Mouse (Mus musculus) ovary, adult 18-20 months (tissue): Measurements from ENCODE around the gene Bhmt.
"Not testable (repeated sequence)": the region's sequence is repeated elsewhere in the genome, so short reads cannot be mapped to it uniquely, and the experiment has no call there.

ENCODE experiments used
- DNase-seq: peaks from one replicate; pipeline ENCODE4 v3.0.0; 2022; ENCODE audit warnings: low spot score, mixed read lengths

The Bhmt gene

DNA sequence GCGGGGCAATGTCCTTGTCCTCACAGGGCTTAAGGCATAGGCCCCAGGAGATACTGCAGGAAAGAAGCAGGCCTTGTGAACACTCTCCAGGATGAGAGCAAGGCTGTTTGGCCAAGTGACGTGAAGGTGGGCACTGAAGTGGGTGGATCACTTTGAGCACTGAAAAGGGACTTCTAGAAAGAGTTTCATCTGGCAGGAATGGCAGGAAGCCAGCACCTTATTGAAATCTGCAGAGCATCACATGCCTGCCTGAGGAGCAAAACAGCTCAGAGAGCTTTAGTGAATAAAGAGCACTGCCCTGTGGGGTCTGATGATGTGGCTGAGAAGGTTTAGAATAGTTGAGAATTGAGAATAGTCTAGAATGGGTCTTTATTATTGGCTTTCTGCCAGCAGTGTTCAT lies 29.3 kb downstream of the Bhmt start:
- no peak for DNase-seq

DNA sequence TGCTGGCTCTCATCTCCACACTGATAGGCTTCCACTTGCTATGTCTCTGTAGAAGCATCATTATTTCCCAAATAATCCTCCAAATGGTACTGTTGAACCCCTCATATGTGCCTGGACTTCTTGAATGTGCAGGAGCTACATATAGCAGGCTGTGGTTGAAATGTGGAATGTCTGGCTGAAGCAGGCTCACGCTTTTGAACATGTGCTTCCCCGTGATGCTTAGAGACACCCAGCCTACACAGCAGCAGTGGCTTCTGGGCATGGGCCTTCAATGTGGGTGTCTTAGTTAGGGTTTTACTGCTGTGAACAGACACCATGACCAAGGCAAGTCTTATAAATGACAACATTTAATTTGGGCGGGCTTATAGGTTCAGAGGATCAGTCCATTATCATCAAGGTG lies 30.1 kb downstream of the Bhmt start:
- no peak for DNase-seq

DNA sequence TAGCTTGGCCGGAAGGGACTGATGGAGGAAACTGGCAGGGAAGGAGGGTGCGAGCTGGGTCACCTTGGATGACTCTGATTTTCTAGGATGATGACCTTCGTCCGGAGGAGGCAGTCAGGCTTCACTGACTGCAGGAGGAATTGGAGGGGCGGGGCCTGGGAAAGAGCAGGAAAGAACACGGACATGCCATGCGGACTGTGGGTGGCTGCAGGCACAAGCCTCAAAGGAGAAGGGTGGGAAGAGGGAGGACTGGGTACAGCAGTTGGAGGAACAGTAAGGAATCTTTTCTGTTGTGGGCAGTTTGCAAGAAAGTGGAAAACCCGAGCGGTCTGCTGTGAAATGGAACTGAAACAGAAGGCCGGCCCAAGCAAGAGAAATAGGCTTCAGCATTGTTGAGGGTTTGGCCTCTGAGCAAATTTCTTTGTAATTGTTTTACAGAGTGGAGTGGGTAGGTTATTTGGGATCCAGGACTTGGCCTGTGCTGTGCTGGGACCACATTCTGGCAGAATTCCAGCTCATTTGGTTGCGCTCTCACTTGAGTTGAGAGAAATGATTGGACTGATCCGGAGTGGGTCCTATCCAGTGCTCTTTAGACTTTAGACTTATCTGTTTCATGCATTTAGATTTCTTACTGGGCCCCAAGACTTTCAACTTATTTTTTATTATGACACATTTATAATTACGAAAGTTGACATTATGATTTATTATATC lies 30.7 kb downstream of the Bhmt start:
- no peak for DNase-seq

DNA sequence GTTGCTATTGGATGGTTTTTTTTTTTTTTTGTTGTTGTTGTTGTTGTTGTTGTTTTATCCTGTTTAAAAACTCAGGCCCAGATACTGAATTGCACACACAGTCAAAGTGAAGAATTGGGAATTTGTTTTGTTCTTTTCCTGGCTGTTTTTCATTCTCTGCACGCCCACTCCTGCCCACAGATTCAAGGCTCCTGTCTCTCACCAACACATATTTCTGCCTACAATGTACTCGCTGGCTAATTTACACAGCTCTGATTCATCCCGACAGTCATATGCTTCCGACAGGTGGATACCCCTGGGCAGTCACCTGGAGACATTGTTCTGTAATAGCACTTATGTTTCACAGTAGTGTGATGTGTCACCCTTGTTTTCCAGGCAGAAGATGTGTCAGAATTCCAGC lies 33.1 kb downstream of the Bhmt start:
- no peak for DNase-seq

DNA sequence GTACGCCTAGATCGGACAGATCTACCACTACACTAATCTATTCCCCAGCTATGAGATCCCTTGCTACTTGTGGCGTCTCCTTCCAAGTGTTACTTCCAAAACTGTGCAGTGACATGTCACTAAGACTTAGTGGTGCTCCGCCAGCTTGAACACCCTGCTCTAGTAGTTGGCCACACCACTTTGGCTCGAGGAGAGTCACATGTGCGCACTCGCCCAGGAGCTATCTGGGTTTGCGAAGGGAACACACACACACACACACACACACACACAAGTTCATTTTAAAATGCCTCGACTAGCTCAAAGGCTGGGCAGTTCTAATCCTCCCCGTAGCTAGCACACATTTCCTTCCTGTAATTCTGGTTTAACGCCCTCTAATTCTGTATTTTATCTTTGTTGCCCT lies 36.2 kb downstream of the Bhmt start:
- DNase-seq: no peak

DNA sequence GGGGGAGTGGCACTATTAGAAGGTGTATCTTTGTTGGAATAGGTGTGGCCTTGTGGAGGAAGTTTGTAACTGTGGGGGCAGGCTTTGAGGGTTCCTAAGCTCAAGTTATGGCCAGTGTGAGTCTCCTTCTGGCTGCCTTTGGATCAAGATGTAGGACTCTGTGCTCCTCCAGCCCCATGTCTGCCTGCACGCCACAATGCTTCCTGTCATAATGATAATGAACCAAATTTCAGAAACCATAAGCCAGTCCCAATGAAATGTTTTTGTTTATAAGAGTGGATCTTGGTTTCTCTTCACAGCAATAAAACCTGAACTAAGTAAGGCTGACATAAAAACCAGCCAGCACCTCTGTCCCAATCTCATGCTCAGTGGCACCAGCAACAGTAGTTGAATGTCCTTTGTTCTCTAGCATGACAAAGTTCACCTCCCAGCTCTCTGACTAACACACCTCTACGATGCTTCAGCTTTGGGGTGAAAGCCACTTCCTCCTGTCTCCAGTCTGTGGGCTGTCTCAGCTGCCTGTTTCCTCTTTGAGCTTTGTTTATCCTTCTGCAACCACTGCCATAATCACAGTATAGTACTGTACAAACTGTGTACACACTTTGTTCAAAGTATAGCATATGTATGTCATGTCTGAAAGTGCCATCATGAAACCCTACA lies 44.6 kb downstream of the Bhmt start:
- DNase-seq: no peak

DNA sequence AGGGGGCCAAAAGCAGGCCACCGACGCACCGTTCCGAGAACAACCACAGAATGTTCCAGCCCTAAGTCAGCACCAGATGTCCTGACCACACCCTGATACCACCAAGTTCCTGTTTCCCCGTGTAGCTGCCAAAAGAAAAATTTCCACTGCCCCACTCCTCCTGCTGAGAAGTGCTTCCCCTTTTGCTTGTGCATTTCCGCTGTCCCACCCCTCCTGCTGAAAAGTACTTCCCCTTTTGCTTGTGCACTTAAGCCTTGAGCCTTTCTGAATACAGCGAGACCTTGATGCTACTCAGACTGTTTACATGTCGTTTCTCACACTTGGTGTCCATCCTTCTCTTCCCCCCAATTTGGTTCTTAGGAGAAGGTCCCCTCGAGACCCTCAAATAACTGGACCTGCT lies 55.2 kb downstream of the Bhmt start:
- not testable (repeated sequence) for DNase-seq

DNA sequence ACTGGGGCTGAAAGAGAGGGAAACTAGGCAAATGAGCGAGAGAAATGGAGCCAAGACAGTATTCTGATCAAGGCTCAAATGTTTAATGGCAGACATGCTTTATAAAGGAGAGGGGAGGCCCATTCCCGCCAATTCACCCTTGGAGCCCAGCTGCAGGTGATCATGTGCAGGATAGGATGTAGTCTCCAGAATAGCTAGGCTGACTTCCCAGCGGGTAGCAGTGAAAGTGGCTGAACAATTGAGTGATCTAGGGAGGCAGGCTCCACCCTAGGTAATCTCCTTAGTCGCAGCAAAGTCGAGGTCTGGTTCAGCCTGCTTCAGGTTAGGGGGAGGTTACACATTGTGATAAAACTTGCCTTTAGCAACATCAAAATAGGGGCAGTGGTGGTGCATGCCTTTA lies 57.3 kb downstream of the Bhmt start:
- DNase-seq: no peak

DNA sequence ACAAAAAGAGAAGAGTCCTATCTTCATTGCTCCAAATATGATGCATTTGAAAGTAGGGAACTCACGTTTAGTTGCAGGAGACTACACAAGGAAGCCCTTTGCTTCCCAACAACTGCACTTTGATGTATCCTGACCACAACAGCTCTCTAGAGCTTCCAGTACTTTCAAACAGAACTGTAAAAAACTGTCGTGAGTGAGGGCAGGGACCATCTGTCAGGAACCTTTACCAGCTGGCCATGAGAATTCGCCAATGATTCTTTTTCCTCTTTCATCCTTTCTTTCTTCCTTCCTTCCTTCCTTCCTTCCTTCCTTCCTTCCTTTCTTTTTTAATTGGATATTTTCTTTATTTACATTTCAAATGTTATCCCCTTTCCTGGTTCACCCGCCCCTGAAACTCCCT lies 68.1 kb downstream of the Bhmt start:
- no peak for DNase-seq
